Mouse (Mus musculus) embryonic facial prominence, embryonic 10.5 days (tissue): Measurements from ENCODE around the gene Gpr19. TPM values are rescaled to one million over a fixed set of nuclear protein-coding genes. Genes with fewer than 3 reads are reported as not detected.

Experiments
- DNase-seq: peaks from one replicate; pipeline ENCODE4 v3.0.0-alpha.2; 2017; ENCODE audit warnings: low spot score
- H3K27ac ChIP-seq: fragments of 300-500 bp; sonication (generic); replicated peaks from 2 replicates; pipeline ENCODE4 v1.5.1; 2016; ENCODE audit warnings: mild to moderate bottlenecking
- H3K27me3 ChIP-seq: fragments of 300-500 bp; sonication (generic); replicated peaks from 2 replicates; pipeline ENCODE4 v1.6.1; 2016; ENCODE audit warnings: low read depth, mild to moderate bottlenecking; ENCODE audit not compliant: poor library complexity, severe bottlenecking
- H3K36me3 ChIP-seq: fragments of 300-500 bp; sonication (generic); replicated peaks from 2 replicates; pipeline ENCODE4 v1.6.1; 2016; ENCODE audit warnings: mild to moderate bottlenecking, moderate library complexity
- H3K4me1 ChIP-seq: fragments of 300-500 bp; sonication (generic); 2 replicates; pipeline ENCODE4 v1.6.1; 2016
- H3K4me3 ChIP-seq: fragments of 300-500 bp; sonication (generic); 2 replicates; pipeline ENCODE4 v1.5.1; 2016; ENCODE audit warnings: mild to moderate bottlenecking, moderate library complexity
- H3K9me3 ChIP-seq: fragments of 300-500 bp; sonication (generic); 2 replicates; pipeline ENCODE4 v1.6.1; 2016; ENCODE audit warnings: mild to moderate bottlenecking
- WGBS: fragments of 180-500 bp; shearing (Covaris S2); methylation state at CpG from one replicate; pipeline ENCODE4 v1.1.7; 2016; 5-methylcytosine and 5-hydroxymethylcytosine counted together
- polyA plus RNA-seq: library from polyadenylated mRNA; unstranded; fragments of >200 nt; fragmentation: Nextera tagmentation; extraction: Ambion mirVana; gene quantifications from 2 replicates; pipeline ENCODE4 v1.2.1, GENCODE M21; 2016

Gene Gpr19
- polyA plus RNA-seq, 1 experiment from 2014 or later, result 14.5 TPM

DNA sequence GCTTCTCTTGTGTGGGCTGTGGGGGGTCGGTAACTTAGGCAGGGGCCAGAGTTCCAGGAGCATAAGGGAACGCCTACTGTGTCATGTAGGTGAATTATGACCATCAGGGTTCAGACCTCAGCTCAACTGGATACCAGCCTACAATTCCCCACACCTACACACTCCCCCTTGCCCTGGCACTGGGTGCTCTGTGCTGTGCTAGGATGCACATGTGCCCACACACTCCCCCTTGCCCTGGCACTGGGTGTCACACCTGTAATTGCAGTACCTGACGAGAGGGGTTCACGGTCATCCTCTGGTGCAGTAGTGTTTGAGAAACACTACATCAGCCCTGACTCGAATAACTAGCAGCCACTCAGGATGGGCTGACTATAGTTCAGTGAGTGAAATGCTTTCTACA is 43.6 kb downstream of the Gpr19 start:
- no peak for DNase-seq
- Histone ChIP-seq H3K36me3 (no peaks in the 10 kb centered on the region), H3K27ac (no peak overlapping the region), H3K4me1 (0 out of 2 replicates have a peak, but pooled peaks cover 4% of the 10 kb centered on the region), H3K27me3 (no peaks in the 10 kb centered on the region), H3K4me3 (no peak overlapping the region), H3K9me3 (no peaks in the 10 kb centered on the region)
- WGBS, result 87% methylated on average over 5 of the region's 5 CpGs

DNA sequence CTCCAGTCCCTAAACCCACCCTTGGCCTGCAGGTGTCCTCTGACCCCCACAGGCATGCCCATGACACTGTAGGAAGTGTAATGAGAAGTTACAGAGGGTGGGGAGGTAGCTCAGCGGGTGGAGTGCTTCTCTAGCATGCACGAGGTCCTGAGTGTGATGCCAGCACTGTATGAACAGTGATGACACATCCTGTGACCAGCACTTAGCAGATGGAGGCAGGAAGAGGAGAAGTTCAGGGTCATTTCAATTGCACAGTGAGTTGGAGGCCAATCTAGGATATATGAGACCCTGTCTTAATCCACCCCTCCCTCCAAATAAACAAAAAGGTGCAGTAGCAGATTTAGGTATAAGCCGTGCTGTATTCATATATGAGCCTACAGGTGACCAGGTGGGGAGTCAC is 48.4 kb downstream of the Gpr19 start:
- WGBS, result 82% methylated on average over 3 of the region's 3 CpGs
- Histone ChIP-seq H3K4me1 (0 out of 2 replicates have a peak, but pooled peaks cover 7% of the 10 kb centered on the region), H3K9me3 (no peaks in the 10 kb centered on the region), H3K4me3 (no peak overlapping the region), H3K36me3 (no peaks in the 10 kb centered on the region), H3K27ac (no peak overlapping the region), H3K27me3 (no peaks in the 10 kb centered on the region)
- no peak for DNase-seq

DNA sequence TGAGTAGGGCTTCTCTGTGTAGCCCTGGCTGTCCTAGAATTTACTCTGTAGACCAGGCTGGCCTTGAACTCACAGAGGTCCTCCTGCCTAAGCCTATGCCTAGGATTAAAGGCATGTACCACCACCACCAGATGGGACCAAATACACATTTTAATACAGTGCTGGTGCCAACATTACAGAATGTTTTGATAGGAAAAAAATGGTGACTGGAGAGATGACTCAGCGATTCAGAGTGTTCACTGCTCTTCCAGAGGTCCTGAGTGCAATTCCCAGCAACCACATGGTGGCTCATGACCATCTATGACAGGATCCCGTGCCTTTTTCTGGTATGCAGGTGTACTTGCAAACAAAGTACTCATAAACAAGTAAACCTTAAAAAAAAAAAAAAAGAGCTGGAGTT is 48.9 kb downstream of the Gpr19 start:
- Histone ChIP-seq H3K9me3 (no peaks in the 10 kb centered on the region), H3K27ac (no peak overlapping the region), H3K27me3 (no peaks in the 10 kb centered on the region), H3K36me3 (no peaks in the 10 kb centered on the region), H3K4me1 (0 out of 2 replicates have a peak, but pooled peaks cover 7% of the 10 kb centered on the region), H3K4me3 (no peak overlapping the region)
- no peak for DNase-seq
- 77% methylated on average over 2 of the region's 2 CpGs for WGBS

DNA sequence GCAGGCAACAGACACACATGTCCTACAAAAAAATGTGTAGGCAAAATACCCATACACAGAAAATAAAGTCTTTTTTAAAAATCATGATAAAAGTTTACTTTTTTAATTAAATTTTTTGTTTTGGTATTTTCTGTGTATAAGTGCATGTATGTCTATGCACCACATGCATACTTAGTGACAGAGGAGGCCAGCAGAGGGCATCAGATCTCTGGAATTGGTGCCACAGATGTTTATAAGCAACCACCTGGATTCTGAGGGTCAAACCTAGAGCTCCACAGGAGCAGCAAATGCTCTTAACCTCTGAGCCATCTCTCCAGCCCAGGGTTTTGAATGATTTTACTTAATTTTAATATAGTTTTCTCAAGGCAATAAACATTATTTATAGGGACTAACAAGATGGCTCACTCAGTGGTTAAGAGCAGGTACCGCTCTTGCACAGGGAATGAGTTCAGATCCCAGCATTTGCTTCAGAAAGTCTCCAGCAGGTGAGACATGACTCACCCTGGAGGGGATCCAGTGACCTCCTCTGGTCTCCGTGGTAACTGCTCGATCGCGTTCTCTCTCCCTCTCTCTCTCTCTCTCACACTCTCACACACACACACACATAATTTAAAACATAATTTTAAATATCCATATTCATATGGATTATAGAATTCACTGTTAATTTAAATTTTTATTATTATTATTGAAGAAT is 50.0 kb downstream of the Gpr19 start:
- 81% methylated on average over 5 of the region's 5 CpGs for WGBS
- H3K27ac ChIP-seq, result no peak overlapping the region
- no peaks in the 10 kb centered on the region for H3K36me3 ChIP-seq
- 0 out of 2 replicates have a peak, but pooled peaks cover 4% of the 10 kb centered on the region for H3K4me1 ChIP-seq
- H3K9me3 ChIP-seq, result no peaks in the 10 kb centered on the region
- H3K27me3 ChIP-seq, result no peaks in the 10 kb centered on the region
- peak; percentile 32 for DNase-seq
- H3K4me3 ChIP-seq, result no peak overlapping the region

DNA sequence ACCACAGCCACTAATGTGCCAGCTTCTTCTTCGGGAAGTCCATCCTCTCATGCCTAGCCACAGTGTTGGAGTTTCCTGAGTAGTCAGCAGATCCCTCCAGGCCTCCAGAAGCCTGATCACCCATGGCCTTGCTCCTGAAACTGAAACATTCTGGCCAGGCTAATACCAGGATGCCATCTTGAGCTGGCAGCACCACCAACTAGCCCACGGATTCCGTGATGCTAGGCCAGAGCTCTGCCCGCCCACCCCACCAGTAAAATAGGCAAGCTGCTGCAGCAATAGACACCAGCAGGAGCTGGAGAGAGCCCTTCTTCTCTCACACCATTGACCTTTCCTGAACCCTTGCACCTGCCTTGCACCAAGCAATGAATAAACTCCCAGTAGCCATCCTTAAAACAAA is 50.8 kb downstream of the Gpr19 start:
- Histone ChIP-seq H3K36me3 (no peaks in the 10 kb centered on the region), H3K4me3 (no peak overlapping the region), H3K9me3 (no peaks in the 10 kb centered on the region), H3K27ac (no peak overlapping the region), H3K27me3 (no peaks in the 10 kb centered on the region), H3K4me1 (0 out of 2 replicates have a peak, but pooled peaks cover 4% of the 10 kb centered on the region)
- DNase-seq, result no peak
- 91% methylated on average over 4 of the region's 4 CpGs for WGBS

DNA sequence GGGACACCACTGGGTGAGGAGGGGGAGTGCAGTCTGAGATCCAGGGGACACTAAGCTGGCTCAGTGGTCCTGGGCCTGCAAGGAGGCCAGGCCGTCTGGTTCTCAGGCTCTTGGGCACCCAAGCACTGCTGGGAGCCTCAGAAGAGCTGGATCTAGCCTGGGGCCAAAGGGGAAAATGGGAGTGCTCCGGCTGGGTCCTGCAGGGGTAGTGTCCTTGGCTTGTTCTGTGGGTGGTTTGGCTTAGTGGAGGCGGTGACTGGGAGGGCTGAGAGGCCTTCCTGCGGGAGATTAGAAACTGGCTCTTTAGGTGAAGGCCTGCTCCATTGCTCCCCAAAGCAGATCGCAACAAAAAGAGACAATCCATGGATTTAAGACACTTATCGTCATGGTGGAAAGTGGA is 52.1 kb downstream of the Gpr19 start:
- 80% methylated on average over 6 of the region's 6 CpGs for WGBS
- Histone ChIP-seq H3K4me3 (no peak overlapping the region), H3K4me1 (0 out of 2 replicates have a peak, but pooled peaks cover 4% of the 10 kb centered on the region), H3K27ac (0 out of 2 replicates have a peak overlapping the region, but pooled peaks have one; percentile 40), H3K27me3 (no peaks in the 10 kb centered on the region), H3K9me3 (no peaks in the 10 kb centered on the region), H3K36me3 (no peaks in the 10 kb centered on the region)
- DNase-seq, result no peak

DNA sequence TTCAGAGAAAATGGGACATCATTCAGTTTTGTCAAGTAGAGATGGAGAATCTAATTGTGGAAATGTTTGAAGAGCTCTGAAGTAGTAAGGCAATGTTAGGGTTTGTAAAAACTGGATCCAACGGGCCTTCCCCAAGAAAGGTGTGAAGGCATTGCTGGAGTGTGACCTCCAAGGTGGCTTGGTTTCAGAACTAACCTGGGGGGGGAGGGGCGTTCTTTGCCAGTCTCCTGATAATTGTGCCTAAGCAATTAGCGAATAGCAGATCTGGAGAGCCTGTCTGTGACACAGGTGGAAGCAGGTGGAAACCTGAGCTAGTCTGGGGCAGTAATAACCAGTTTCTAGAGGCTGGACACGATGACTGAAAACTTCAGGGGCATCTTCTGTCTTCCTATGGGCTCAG is 52.7 kb downstream of the Gpr19 start:
- 76% methylated on average over 4 of the region's 4 CpGs for WGBS
- no peaks in the 10 kb centered on the region for H3K27me3 ChIP-seq
- 0 out of 2 replicates have a peak, but pooled peaks cover 4% of the 10 kb centered on the region for H3K4me1 ChIP-seq
- H3K4me3 ChIP-seq, result no peak overlapping the region
- no peak for DNase-seq
- no peaks in the 10 kb centered on the region for H3K36me3 ChIP-seq
- no peaks in the 10 kb centered on the region for H3K9me3 ChIP-seq
- H3K27ac ChIP-seq, result no peak overlapping the region

DNA sequence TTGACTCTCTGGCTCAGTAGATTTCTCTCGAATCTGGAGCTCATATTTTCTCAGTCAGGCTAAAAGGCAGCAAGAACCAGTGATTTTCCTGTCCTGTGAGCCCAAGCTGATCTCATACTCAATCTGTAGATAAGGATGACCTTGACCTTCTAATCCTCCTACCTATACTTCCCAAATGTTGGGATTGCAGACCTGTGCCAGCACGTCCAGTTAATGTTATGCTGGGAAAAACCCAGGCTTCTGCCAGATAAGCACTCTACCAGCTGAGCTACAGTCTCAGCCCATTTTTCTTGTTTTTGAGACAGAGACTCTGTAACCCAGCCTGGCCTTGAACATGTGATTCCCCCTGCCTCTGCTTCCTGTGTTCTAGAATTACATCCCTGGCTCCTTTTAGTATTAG is 58.0 kb downstream of the Gpr19 start:
- Histone ChIP-seq H3K4me3 (no peak overlapping the region), H3K4me1 (no peaks in the 10 kb centered on the region), H3K36me3 (no peaks in the 10 kb centered on the region), H3K27me3 (no peaks in the 10 kb centered on the region), H3K9me3 (no peaks in the 10 kb centered on the region), H3K27ac (no peak overlapping the region)
- 78% methylated on average over 2 of the region's 2 CpGs for WGBS
- no peak for DNase-seq

DNA sequence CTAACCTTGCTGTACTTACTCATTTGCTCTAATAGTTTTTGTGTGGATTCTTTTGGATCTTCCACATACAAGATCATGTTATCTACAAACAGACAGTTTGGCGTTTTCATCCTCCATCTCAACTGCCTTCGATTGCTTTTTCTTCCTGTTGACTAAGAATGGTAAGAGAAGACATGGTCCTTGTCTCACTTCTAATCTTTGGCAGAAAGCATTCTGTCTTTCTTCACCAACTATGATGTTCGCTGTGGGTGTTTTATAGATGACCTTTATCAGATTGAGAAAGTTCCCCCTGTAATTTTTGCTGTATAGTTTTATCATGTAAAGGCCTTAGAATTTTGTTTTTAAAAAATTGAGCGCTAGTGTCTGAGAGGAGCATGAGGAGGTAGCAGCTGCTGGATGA is 60.3 kb downstream of the Gpr19 start:
- Histone ChIP-seq H3K4me3 (no peak overlapping the region), H3K9me3 (no peaks in the 10 kb centered on the region), H3K27me3 (no peaks in the 10 kb centered on the region; the same call in 1 of the 2 replicates), H3K4me1 (no peaks in the 10 kb centered on the region), H3K27ac (no peak overlapping the region), H3K36me3 (no peaks in the 10 kb centered on the region)
- 90% methylated on average over 4 of the region's 4 CpGs for WGBS
- DNase-seq, result no peak

DNA sequence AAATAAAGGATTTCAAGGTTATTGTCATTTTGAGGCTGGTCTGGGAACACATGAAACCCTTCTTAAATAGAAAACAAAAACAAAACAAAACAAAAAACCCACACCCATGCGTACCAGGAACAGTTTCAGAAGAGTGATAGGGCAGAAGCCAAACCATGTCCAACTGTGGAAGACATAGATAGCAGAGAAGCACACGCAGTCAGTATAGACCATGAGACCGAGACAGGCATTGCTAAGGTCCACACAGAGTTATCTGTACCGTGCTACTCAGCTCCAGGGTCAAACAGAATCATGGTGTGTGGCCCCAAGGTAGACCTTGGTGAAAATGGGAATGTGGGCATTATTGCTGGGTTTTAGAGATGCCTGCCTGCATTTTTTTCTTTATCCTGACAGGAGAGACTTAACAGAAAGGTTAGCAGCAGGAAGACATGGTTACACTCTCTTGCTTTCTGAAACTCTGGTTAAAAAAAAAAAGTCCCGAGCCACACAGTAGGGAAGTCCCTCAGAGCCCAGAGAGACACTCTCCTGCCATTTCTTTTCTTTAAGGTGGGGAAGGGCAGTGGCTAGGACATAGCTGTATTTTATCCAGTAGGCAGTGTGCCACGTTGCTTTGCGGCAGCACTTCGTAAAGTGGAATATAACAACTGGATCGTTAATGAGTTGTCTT is 63.7 kb downstream of the Gpr19 start:
- no peak for DNase-seq
- no peaks in the 10 kb centered on the region for H3K9me3 ChIP-seq
- H3K27ac ChIP-seq, result no peak overlapping the region
- no peak overlapping the region for H3K4me3 ChIP-seq
- H3K4me1 ChIP-seq, result peaks cover 5% of the 10 kb centered on the region; the same call in 1 of the 2 replicates
- H3K27me3 ChIP-seq, result peaks cover 6% of the 10 kb centered on the region; the same call in 1 of the 2 replicates
- WGBS, result 81% methylated on average over 9 of the region's 9 CpGs
- no peaks in the 10 kb centered on the region for H3K36me3 ChIP-seq

DNA sequence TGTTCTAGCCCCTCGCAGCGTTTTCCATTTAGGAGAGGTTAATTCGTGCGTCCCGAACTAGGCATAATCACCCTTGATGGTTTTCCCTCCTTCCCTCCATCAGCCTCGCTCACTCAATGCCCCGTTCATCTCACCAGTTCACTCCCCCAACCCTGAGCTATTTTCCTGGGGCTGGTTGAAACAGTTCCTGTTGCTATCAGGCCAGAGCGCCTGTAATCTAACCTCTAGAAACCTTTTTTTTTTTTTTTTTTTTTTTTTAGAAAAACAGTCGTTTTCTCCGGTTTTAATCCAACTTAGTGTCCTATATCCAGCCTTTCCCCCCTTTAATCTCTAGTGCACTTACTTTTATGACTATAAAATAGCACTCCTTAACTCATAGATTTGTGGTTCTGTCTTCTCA is 67.6 kb downstream of the Gpr19 start:
- Histone ChIP-seq H3K4me1 (peaks cover 14% of the 10 kb centered on the region), H3K27ac (no peak overlapping the region), H3K36me3 (no peaks in the 10 kb centered on the region), H3K9me3 (no peaks in the 10 kb centered on the region), H3K4me3 (peak overlapping the region; percentile 75), H3K27me3 (peaks cover 6% of the 10 kb centered on the region; the same call in 1 of the 2 replicates)
- 3% methylated on average over 10 of the region's 10 CpGs for WGBS
- no peak for DNase-seq

DNA sequence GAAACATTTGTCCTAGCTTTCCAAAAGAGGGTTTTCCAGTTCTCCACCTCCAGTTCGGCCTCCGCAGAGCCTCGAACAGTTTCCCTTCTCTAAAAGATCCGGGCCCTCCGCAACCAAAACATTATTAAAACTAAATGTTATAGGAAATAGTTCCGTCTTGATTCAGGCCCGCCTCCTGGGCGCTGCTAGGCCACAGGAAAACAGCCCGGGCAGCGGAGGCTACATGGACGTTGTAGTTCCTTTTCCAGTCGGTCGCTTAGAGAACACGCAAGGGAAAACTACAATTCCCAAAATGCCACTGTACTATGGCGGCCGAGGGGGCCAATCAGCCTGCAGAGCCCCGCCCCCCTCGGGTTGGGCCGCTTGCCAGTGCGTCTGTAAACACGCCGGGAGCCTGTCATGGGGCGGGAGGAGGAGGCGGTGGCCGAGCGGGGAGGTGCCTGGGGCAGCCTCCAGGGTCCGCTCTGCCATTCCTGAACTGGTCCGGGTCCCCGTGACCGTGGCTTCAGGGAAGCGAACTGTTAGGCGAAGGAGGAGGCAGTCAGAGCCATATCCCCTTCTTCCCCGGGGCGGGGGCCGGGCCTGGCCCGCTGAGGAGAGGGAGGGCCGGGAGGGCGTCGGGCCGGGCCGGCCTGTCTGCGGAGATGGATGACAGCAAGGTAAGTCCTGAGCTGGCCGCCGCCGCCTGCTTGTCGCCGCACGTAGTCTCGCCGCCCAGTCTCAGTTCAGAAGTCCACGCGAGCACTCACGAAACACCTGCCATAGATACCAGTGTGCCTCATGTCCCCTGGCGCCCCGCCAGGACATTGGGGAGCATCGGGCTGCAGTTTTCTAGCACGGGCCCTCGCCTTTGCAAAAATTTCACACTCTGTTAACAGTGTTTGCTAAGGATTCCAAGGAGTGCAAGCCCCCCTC is 68.3 kb downstream of the Gpr19 start, which contains the start of gene Crebl2:
TSS of gene Crebl2 (plus strand) at position 369 of the 915 bp plus-strand sequence.
- H3K9me3 ChIP-seq, result no peaks in the 10 kb centered on the region
- under 1% methylated on average over 57 of the region's 58 CpGs for WGBS
- DNase-seq, result peak; percentile 99
- H3K36me3 ChIP-seq, result no peaks in the 10 kb centered on the region
- H3K27ac ChIP-seq, result peak within 1 kb of the TSS; percentile 87
- H3K27me3 ChIP-seq, result peaks cover 6% of the 10 kb centered on the region; the same call in 1 of the 2 replicates
- peaks cover 14% of the 10 kb centered on the region for H3K4me1 ChIP-seq
- H3K4me3 ChIP-seq, result peak within 1 kb of the TSS; percentile 75
